Mouse (Mus musculus) layer of hippocampus, adult 18-20 months (tissue): ENCODE measurements around the gene Cep83. TPM values are rescaled to one million over a fixed set of nuclear protein-coding genes. Genes with fewer than 3 reads are reported as not detected.

Experiments
- DNase-seq, 2 experiments: peaks; one replicate each; pipeline ENCODE4 v3.0.0; 2022; ENCODE audit warnings: low spot score in 2 of 2
- total RNA-seq, 2 experiments: library from RNA; stranded (reverse); gene quantifications; 2 replicates each; pipeline ENCODE4 v1.2.3; 2021

Cep83 gene
- total RNA-seq, 2 experiments from 2014 or later, result 29.0 to 30.5 TPM

- no peak for DNase-seq
Observed at GRCm38 (mm10) chr10:94823971-94824760, 135.7 kb downstream of the Cep83 start.

- no peak for DNase-seq
Observed at GRCm38 (mm10) chr10:94825951-94826350, 137.5 kb downstream of the Cep83 start.

GRCm38 (mm10) chr10:94826436-94826835 lies 138.0 kb downstream of the Cep83 start:
- no peak for DNase-seq

- DNase-seq, result no peak
Observed at GRCm38 (mm10) chr10:94827325-94827724, 138.9 kb downstream of the Cep83 start.

GRCm38 (mm10) chr10:94827890-94828733 lies 139.7 kb downstream of the Cep83 start:
- DNase-seq, result no peak

GRCm38 (mm10) chr10:94828734-94829230 lies 140.3 kb downstream of the Cep83 start:
- DNase-seq, result no peak

GRCm38 (mm10) chr10:94829407-94829806 lies 141.0 kb downstream of the Cep83 start:
- peak; percentile 81 to 91 for DNase-seq

- no peak for DNase-seq
Observed at GRCm38 (mm10) chr10:94835874-94836273, 147.4 kb downstream of the Cep83 start.
